Mouse (Mus musculus): ENCODE measurements around the gene Trim8. TPM values are rescaled to one million over a fixed set of nuclear protein-coding genes. Genes with fewer than 3 reads are reported as not detected.

The Trim8 gene
- polyA plus RNA-seq, 1 experiment from 2014 or later, result 31.7 TPM

DNA sequence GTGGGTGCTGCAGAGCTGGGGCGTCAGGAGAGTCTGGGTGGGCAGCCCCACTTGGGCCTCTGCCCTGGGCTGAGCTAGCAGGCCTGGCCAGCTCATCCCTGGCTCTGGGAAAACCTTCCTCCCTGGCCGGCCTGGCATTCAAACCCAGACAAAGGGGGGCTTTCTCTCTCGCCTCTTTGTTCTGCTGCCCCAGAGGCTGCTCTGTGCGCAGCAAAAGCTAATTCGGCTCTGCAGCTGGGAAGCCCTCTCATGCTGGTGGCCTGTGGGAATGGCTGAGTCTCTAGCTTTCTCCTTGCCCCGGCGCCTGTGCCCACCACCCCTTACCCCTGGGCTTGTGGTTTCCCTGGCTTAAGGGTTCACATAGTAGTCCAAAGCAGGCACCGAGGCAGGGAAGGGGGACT lies 5.7 kb downstream of the Trim8 start:
- Histone ChIP-seq H3K4me1 (ENCODE audit: control insufficient read depth, insufficient read depth, low read length) (peaks cover 52% of the 10 kb centered on the region), H3K9ac (ENCODE audit: low read length) (peak overlapping the region; percentile 77), H3K4me3 (ENCODE audit: low read depth, low read length) (peak overlapping the region; percentile 25), H3K36me3 (ENCODE audit: control insufficient read depth, insufficient read depth, low read length) (peaks cover 4% of the 10 kb centered on the region; the same call in 1 of the 2 replicates), H3K27me3 (ENCODE audit: control insufficient read depth, insufficient read depth, low read length) (no peaks in the 10 kb centered on the region), H3K9me3 (ENCODE audit: control insufficient read depth, low read length) (no peaks in the 10 kb centered on the region), H3K4me2 (peak overlapping the region; percentile 81), H3K27ac (ENCODE audit: low read depth, low read length) (peak overlapping the region; percentile 96)
- ATAC-seq (ENCODE audit: low FRiP score), result peak; percentile 53
- DNase-seq (ENCODE audit: low spot score, missing footprints), result peak; percentile 95
- 20% methylated on average over 8 of the region's 8 CpGs for WGBS

DNA sequence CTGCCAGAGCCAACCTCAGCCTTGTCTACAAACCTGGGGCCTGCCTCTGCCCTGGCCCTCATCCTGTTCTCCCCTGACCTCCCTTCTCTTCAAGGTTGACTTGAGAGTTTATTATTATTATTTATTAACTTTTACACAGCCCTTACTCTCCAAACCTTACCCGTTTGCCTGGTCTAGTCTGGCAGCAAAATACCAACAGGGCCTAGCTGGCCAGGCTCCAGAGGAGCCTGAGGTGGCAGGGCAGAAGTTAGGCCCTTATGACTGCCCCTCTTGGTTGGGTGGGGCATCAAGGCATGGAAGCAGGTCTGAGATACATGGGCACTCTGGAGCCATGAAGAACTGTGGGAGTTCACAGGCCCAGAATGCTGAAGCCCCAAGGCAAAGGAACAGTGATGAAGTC lies 6.3 kb downstream of the Trim8 start:
- WGBS, result 88% methylated on average over 1 of the region's 1 CpGs
- peak overlapping the region; percentile 81 for H3K4me2 ChIP-seq

DNA sequence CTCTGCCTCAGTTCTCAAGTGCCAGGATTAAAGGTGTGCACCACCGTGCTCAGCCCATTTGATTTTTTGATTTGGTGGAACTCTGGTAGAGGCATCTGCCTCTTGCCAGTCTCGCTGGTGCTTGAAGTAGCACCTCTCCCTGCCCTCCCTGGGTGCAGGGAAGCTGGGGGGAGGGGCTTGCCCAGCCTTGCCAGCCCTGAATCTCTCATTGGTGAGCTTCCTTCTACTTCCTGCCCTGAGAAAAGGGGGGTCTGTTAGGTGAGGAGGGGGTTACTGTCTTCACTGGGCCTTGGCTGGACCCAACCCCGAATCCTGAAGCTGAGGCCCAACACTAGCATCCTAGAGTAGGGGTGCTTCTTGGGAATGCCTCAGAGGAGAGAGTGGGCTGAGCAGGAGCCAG lies 7.2 kb downstream of the Trim8 start:
- no peaks in the 10 kb centered on the region for H3K27me3 ChIP-seq (ENCODE audit: control insufficient read depth, insufficient read depth, low read length)
- no peak overlapping the region for H3K27ac ChIP-seq (ENCODE audit: low read depth, low read length)
- H3K4me3 ChIP-seq (ENCODE audit: low read depth, low read length), result no peak overlapping the region
- no peak overlapping the region for H3K9ac ChIP-seq (ENCODE audit: low read length)
- H3K4me2 ChIP-seq, result no peak overlapping the region
- peaks cover 52% of the 10 kb centered on the region for H3K4me1 ChIP-seq (ENCODE audit: control insufficient read depth, insufficient read depth, low read length)
- H3K36me3 ChIP-seq (ENCODE audit: control insufficient read depth, insufficient read depth, low read length), result peaks cover 15% of the 10 kb centered on the region
- no peak for DNase-seq (ENCODE audit: low spot score, missing footprints)
- no peaks in the 10 kb centered on the region for H3K9me3 ChIP-seq (ENCODE audit: control insufficient read depth, low read length)
- ATAC-seq (ENCODE audit: low FRiP score), result no peak
- 81% methylated on average over 3 of the region's 3 CpGs for WGBS

More for the DNA sequence above, 6.3 kb downstream of the Trim8 start:
- Histone ChIP-seq H3K9ac (ENCODE audit: low read length) (peak overlapping the region; percentile 77), H3K9me3 (ENCODE audit: control insufficient read depth, low read length) (no peaks in the 10 kb centered on the region), H3K27ac (ENCODE audit: low read depth, low read length) (peak overlapping the region; percentile 96), H3K4me3 (ENCODE audit: low read depth, low read length) (no peak overlapping the region; the same call in 1 of the 2 replicates), H3K27me3 (ENCODE audit: control insufficient read depth, insufficient read depth, low read length) (no peaks in the 10 kb centered on the region), H3K36me3 (ENCODE audit: control insufficient read depth, insufficient read depth, low read length) (peaks cover 7% of the 10 kb centered on the region; the same call in 1 of the 2 replicates), H3K4me1 (ENCODE audit: control insufficient read depth, insufficient read depth, low read length) (peaks cover 52% of the 10 kb centered on the region)
- DNase-seq (ENCODE audit: low spot score, missing footprints), result no peak
- no peak for ATAC-seq (ENCODE audit: low FRiP score)

DNA sequence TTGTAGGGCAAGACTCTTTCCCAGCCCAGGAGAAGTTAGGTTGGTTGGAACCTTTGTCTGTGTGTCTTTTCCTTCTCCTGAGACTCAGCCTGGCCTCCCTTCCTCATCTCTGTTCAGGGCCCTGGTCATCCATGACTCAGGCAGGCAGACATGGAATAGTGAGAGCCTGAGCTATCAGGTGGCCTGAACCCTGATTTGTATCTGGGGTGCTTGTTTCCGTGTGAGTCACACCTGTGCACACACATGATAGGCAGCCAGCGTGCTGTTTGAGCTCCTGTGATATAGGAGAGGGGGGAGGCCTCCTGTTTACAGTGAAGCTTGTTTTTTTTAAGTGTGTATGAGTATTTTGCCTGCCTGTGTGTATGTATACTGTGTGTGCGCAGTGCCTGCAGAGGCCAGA lies 7.7 kb downstream of the Trim8 start:
- Histone ChIP-seq H3K4me3 (ENCODE audit: low read depth, low read length) (no peak overlapping the region), H3K27ac (ENCODE audit: low read depth, low read length) (no peak overlapping the region), H3K4me2 (no peak overlapping the region), H3K9me3 (ENCODE audit: control insufficient read depth, low read length) (no peaks in the 10 kb centered on the region), H3K9ac (ENCODE audit: low read length) (no peak overlapping the region), H3K27me3 (ENCODE audit: control insufficient read depth, insufficient read depth, low read length) (no peaks in the 10 kb centered on the region), H3K4me1 (ENCODE audit: control insufficient read depth, insufficient read depth, low read length) (peaks cover 51% of the 10 kb centered on the region), H3K36me3 (ENCODE audit: control insufficient read depth, insufficient read depth, low read length) (peaks cover 19% of the 10 kb centered on the region)
- WGBS, result 92% methylated on average over 3 of the region's 3 CpGs
- ATAC-seq (ENCODE audit: low FRiP score) (no peak), DNase-seq (ENCODE audit: low spot score, missing footprints) (no peak)

DNA sequence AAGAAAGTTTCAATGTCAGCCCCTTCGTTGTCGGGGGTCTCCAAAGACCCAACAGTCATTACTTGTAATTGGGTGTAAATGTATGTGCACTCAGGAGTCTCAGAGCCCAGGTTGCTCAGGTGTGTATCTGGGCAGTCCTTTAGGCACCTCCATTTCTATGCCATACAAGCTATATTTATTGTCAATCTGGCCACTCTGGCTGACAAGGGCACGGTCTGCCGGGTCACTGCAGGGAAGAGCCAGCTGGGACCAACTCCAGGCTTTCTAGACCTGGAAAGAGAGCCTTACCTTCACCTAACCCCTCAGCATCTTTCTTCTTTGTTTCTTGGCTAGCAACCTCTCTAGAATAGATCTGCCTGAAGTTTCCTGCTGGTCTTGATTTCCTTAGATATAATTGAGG lies 8.2 kb downstream of the Trim8 start:
- WGBS, result 89% methylated on average over 4 of the region's 4 CpGs
- H3K4me2 ChIP-seq, result no peak overlapping the region
- ATAC-seq (ENCODE audit: low FRiP score) (no peak), DNase-seq (ENCODE audit: low spot score, missing footprints) (no peak)
- H3K9ac ChIP-seq (ENCODE audit: low read length), result no peak overlapping the region
- no peaks in the 10 kb centered on the region for H3K9me3 ChIP-seq (ENCODE audit: control insufficient read depth, low read length)
- no peaks in the 10 kb centered on the region for H3K27me3 ChIP-seq (ENCODE audit: control insufficient read depth, insufficient read depth, low read length)
- H3K4me1 ChIP-seq (ENCODE audit: control insufficient read depth, insufficient read depth, low read length), result peaks cover 46% of the 10 kb centered on the region
- H3K4me3 ChIP-seq (ENCODE audit: low read depth, low read length), result no peak overlapping the region
- no peak overlapping the region for H3K27ac ChIP-seq (ENCODE audit: low read depth, low read length)
- peaks cover 24% of the 10 kb centered on the region for H3K36me3 ChIP-seq (ENCODE audit: control insufficient read depth, insufficient read depth, low read length)

DNA sequence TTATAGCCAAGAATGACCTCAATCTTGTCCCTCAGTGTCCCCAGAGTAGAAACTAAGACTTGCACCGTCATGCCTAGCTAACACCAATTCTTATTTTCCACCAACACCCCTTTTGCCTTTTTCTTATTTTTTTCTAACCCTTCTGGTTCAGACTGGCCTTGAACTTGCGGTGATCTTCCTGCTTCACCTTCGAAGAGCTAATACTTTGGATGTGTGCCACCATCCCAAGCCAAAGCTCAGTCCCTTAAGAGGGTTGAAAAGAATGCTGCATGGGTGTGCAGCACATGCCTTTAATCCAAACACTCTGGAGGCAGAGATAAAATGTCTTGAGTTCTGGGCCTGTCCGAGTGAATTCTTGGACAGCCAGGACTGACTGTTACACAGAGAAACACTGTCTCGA lies 8.9 kb downstream of the Trim8 start:
- H3K27me3 ChIP-seq (ENCODE audit: control insufficient read depth, insufficient read depth, low read length), result no peaks in the 10 kb centered on the region
- peaks cover 31% of the 10 kb centered on the region for H3K36me3 ChIP-seq (ENCODE audit: control insufficient read depth, insufficient read depth, low read length)
- H3K4me2 ChIP-seq, result no peak overlapping the region
- WGBS, result 89% methylated on average over 5 of the region's 5 CpGs
- H3K9me3 ChIP-seq (ENCODE audit: control insufficient read depth, low read length), result no peaks in the 10 kb centered on the region
- H3K4me1 ChIP-seq (ENCODE audit: control insufficient read depth, insufficient read depth, low read length), result peaks cover 39% of the 10 kb centered on the region
- ATAC-seq (ENCODE audit: low FRiP score) (no peak), DNase-seq (ENCODE audit: low spot score, missing footprints) (no peak)
- no peak overlapping the region for H3K9ac ChIP-seq (ENCODE audit: low read length)
- no peak overlapping the region for H3K27ac ChIP-seq (ENCODE audit: low read depth, low read length)
- H3K4me3 ChIP-seq (ENCODE audit: low read depth, low read length), result no peak overlapping the region

DNA sequence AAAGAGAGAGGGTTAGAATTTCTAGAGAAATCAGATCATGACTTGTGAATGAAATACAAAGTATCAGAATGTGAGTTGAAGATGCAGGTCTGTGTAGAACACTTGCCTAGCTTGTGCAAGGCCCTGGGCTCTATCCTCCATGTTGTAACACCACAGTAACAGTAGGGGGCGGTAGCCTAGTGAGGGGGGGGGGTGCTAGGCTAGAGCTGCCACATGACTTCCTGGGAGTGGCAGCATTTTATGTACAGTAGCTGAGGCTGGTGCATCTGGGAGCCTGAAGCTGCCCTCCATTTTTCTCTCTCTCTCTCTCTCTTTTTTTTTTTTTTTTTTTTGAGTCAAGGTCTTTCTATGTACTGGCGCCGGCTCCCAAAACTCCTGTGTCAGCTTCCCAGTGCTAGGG lies 9.3 kb downstream of the Trim8 start:
- Histone ChIP-seq H3K4me1 (ENCODE audit: control insufficient read depth, insufficient read depth, low read length) (peaks cover 35% of the 10 kb centered on the region), H3K9me3 (ENCODE audit: control insufficient read depth, low read length) (no peaks in the 10 kb centered on the region), H3K27me3 (ENCODE audit: control insufficient read depth, insufficient read depth, low read length) (no peaks in the 10 kb centered on the region), H3K4me2 (no peak overlapping the region), H3K27ac (ENCODE audit: low read depth, low read length) (no peak overlapping the region), H3K36me3 (ENCODE audit: control insufficient read depth, insufficient read depth, low read length) (peaks cover 34% of the 10 kb centered on the region), H3K4me3 (ENCODE audit: low read depth, low read length) (no peak overlapping the region), H3K9ac (ENCODE audit: low read length) (no peak overlapping the region)
- DNase-seq (ENCODE audit: low spot score, missing footprints), result no peak
- 70% methylated on average over 3 of the region's 3 CpGs for WGBS
- no peak for ATAC-seq (ENCODE audit: low FRiP score)

- no peak overlapping the region for H3K9ac ChIP-seq (ENCODE audit: low read length)
- H3K4me3 ChIP-seq (ENCODE audit: low read depth, low read length), result no peak overlapping the region
- no peak for ATAC-seq (ENCODE audit: low FRiP score)
- H3K27me3 ChIP-seq (ENCODE audit: control insufficient read depth, insufficient read depth, low read length), result no peaks in the 10 kb centered on the region
- H3K4me2 ChIP-seq, result no peak overlapping the region
- DNase-seq (ENCODE audit: low spot score, missing footprints), result no peak
- WGBS, result 91% methylated on average over 10 of the region's 10 CpGs
- H3K36me3 ChIP-seq (ENCODE audit: control insufficient read depth, insufficient read depth, low read length), result peaks cover 35% of the 10 kb centered on the region
- peaks cover 32% of the 10 kb centered on the region for H3K4me1 ChIP-seq (ENCODE audit: control insufficient read depth, insufficient read depth, low read length)
- H3K27ac ChIP-seq (ENCODE audit: low read depth, low read length), result no peak overlapping the region
- no peaks in the 10 kb centered on the region for H3K9me3 ChIP-seq (ENCODE audit: control insufficient read depth, low read length)
Measured at GRCm38 (mm10) chr19:46511263-46511662, 9.8 kb downstream of the Trim8 start.

GRCm38 (mm10) chr19:46514387-46514786 lies 12.9 kb downstream of the Trim8 start:
- Histone ChIP-seq H3K4me1 (ENCODE audit: control insufficient read depth, insufficient read depth, low read length) (peaks cover 27% of the 10 kb centered on the region), H3K36me3 (ENCODE audit: control insufficient read depth, insufficient read depth, low read length) (peaks cover 35% of the 10 kb centered on the region), H3K27me3 (ENCODE audit: control insufficient read depth, insufficient read depth, low read length) (no peaks in the 10 kb centered on the region), H3K4me3 (ENCODE audit: low read depth, low read length) (no peak overlapping the region), H3K9me3 (ENCODE audit: control insufficient read depth, low read length) (no peaks in the 10 kb centered on the region), H3K4me2 (no peak overlapping the region), H3K27ac (ENCODE audit: low read depth, low read length) (no peak overlapping the region), H3K9ac (ENCODE audit: low read length) (no peak overlapping the region)
- no peak for ATAC-seq (ENCODE audit: low FRiP score)
- WGBS, result 87% methylated on average over 11 of the region's 12 CpGs
- no peak for DNase-seq (ENCODE audit: low spot score, missing footprints)
